Mouse (Mus musculus) limb, embryonic 11.5 days (tissue): Measurements from ENCODE around the gene Gm5142. TPM values are rescaled to one million over a fixed set of nuclear protein-coding genes. Genes with fewer than 3 reads are reported as not detected.

Source experiments
- ATAC-seq: fragments of 200-750 bp; cut with Nextera tagmentation; 2 replicates; pipeline ENCODE4 v1.8.0; 2017; ENCODE audit warnings: low read depth; ENCODE audit not compliant: insufficient number of reproducible peaks, low FRiP score, low TSS enrichment
- DNase-seq: peaks from one replicate; pipeline ENCODE4 v3.0.0-alpha.2; 2015; ENCODE audit warnings: low spot score
- H3K27ac ChIP-seq: fragments of 300-500 bp; sonication (generic); replicated peaks from 2 replicates; pipeline ENCODE4 v1.5.1; 2014; ENCODE audit warnings: low read depth, mild to moderate bottlenecking, low read length
- H3K27me3 ChIP-seq: fragments of 300-500 bp; sonication (generic); 2 replicates; pipeline ENCODE4 v1.6.1; 2014; ENCODE audit warnings: mild to moderate bottlenecking, low read length, mixed read lengths; ENCODE audit not compliant: control insufficient read depth, insufficient read depth
- H3K36me3 ChIP-seq: fragments of 300-500 bp; sonication (generic); 2 replicates; pipeline ENCODE4 v1.6.1; 2014; ENCODE audit warnings: mild to moderate bottlenecking, low read length, moderate library complexity, mixed read lengths; ENCODE audit not compliant: control insufficient read depth, insufficient read depth
- H3K4me1 ChIP-seq: fragments of 300-500 bp; sonication (generic); 2 replicates; pipeline ENCODE4 v1.6.1; 2014; ENCODE audit warnings: low read length, mixed read lengths; ENCODE audit not compliant: control insufficient read depth, insufficient read depth
- H3K4me2 ChIP-seq: fragments of 300-500 bp; sonication (generic); 2 replicates; pipeline ENCODE4 v1.6.1; 2014; ENCODE audit warnings: low read depth, mild to moderate bottlenecking, moderate library complexity; ENCODE audit not compliant: severe bottlenecking
- H3K4me3 ChIP-seq: fragments of 300-500 bp; sonication (generic); 2 replicates; pipeline ENCODE4 v1.5.1; 2014; ENCODE audit warnings: low read depth, low read length
- H3K9ac ChIP-seq: fragments of 300-500 bp; sonication (generic); 2 replicates; pipeline ENCODE4 v1.6.1; 2014; ENCODE audit warnings: mild to moderate bottlenecking, low read length
- H3K9me3 ChIP-seq: fragments of 300-500 bp; sonication (generic); 2 replicates; pipeline ENCODE4 v1.6.1; 2016; ENCODE audit warnings: low read length; ENCODE audit not compliant: control insufficient read depth
- WGBS: fragments of 180-500 bp; shearing (Covaris S2); extraction: QIAGEN DNeasy Blood & Tissue Kit; methylation state at CpG from one replicate; pipeline ENCODE4 v1.1.7; 2014; 5-methylcytosine and 5-hydroxymethylcytosine counted together
- polyA plus RNA-seq: library from polyadenylated mRNA; unstranded; fragments of >200 nt; fragmentation: Nextera tagmentation; extraction: Ambion mirVana; gene quantifications from 2 replicates; pipeline ENCODE4 v1.2.1, GENCODE M21; 2014

Gm5142 gene
- polyA plus RNA-seq, 1 experiment from 2014 or later: not detected

DNA sequence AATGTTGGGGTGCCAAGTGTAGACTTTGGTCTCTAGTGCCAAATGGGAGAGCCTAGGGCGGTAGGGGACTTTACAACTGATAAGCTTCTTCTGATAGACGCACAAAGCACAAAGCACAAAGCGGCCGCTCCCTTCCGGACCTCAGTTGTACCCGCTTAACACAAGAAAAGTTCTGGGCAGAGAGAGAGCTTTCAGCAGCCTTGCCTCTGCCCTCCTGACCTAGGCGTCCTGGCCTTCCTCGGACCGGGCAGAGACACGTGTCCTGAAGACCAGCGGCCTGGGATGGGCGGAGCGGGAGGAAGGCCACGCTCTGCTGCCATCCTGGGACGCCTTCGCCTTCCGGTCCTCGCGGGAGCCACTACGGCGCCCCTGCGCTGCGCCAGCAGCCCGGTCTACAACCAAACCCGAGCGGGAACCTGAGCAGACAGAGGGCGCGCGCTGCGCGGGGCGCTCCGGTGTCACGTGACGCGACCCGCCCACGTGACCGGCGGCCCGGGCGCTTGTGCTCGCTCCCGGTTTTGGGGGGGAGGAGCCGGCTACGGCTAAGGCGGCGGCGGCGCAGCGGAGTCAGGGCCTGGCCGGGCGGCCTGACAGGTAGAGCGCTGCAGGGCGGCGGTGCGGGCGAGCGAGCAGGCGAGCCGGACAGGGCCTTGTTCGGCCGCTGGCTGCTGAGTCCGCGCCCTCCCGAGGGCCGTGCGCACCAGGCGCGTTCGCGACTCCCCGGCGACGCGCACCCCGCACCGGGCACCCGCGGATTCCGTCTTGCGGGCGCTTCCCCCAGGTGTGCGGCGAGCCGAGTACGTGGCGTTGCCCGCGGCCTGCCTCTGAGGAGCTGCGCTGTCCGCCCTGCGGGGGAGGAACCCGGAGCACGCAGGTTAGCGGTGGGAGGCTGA lies 22.4 kb upstream of the Gm5142 start, which contains the start of gene Rcbtb1:
TSS of gene Rcbtb1 (plus strand) at position 499 of the 893 bp plus-strand sequence.
- under 1% methylated on average over 89 of the region's 96 CpGs for WGBS
- Histone ChIP-seq H3K4me2 (peak within 1 kb of the TSS; percentile 72), H3K27ac (peak within 1 kb of the TSS; percentile 97), H3K27me3 (no peaks in the 10 kb centered on the region), H3K4me1 (peaks cover 13% of the 10 kb centered on the region; the same call in 1 of the 2 replicates), H3K4me3 (peak within 1 kb of the TSS; percentile 87), H3K9ac (peak within 1 kb of the TSS; percentile 98), H3K36me3 (no peaks in the 10 kb centered on the region), H3K9me3 (no peaks in the 10 kb centered on the region)
- ATAC-seq (peak; percentile 96), DNase-seq (peak; percentile 96)

DNA sequence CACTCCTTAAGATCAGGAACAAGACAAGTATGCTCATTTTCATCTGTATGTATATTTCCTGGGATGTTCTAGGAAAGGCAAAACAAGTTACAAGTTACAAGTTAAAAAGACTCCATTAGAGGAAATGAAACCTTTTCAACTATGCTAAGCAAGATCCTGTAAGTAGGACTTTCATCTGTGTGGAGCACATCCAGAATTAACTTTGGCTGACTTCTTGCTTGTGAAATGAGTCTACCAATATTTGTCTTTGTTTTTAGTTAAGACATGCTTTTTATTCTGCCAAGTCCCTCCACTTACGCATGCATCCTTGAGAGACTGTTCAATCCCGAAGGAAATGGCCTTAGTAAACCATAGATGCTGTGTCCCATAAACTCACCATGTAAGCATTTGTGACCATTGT lies 7.6 kb upstream of the Gm5142 start:
- ATAC-seq: no peak
- WGBS: 87% methylated on average over 2 of the region's 2 CpGs
- no peaks in the 10 kb centered on the region for H3K36me3 ChIP-seq

DNA sequence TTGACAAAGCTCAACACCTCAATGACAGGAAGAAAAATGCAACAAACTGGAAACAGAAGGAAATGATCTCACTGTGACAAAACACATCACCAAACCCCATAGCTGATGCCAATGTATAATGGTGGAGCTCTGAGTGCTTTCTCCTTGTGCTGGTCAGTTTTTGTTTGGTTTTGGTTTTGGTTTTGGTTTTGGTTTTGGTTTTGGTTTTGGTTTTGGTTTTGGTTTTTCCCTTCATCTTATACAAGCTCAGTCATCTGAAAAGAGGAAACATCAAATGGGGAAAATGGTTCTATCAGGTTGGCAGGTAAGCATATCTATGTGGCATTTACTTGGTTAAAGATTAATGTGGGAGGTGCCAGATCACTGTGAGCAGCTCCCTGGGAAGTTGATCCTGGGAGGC lies 7.0 kb upstream of the Gm5142 start:
- Histone ChIP-seq H3K9me3 (no peaks in the 10 kb centered on the region), H3K9ac (no peak overlapping the region), H3K27ac (no peak overlapping the region), H3K4me2 (no peak overlapping the region), H3K27me3 (no peaks in the 10 kb centered on the region), H3K4me1 (no peaks in the 10 kb centered on the region), H3K4me3 (no peak overlapping the region), H3K36me3 (no peaks in the 10 kb centered on the region)
- ATAC-seq (no peak), DNase-seq (no peak)

More for the DNA sequence above, 7.6 kb upstream of the Gm5142 start:
- no peak overlapping the region for H3K4me2 ChIP-seq
- H3K4me1 ChIP-seq: no peaks in the 10 kb centered on the region
- no peak for DNase-seq
- H3K9ac ChIP-seq: no peak overlapping the region
- no peak overlapping the region for H3K4me3 ChIP-seq
- H3K27me3 ChIP-seq: no peaks in the 10 kb centered on the region
- no peaks in the 10 kb centered on the region for H3K9me3 ChIP-seq
- no peak overlapping the region for H3K27ac ChIP-seq

DNA sequence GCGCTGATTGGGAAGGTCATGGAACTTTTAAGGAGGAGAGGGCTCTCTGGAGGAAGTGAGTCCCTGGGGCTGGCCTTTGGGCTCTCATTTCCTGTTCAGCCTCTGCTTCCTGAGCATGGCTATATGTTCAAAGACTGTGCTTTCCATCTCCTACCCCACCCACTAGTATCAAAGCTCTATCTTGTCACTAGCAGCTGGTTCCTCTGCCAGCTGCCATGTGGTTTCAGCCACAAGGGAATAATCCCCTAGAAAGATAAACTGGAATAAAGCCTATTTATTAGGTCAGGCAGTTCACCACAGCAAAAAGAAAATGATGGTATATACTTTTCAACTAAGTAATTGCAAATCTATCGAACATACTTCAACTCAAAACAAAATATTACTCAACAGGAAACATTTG lies 4.2 kb upstream of the Gm5142 start:
- Histone ChIP-seq H3K4me3 (no peak overlapping the region), H3K4me1 (no peaks in the 10 kb centered on the region), H3K4me2 (no peak overlapping the region), H3K27ac (no peak overlapping the region), H3K9ac (no peak overlapping the region), H3K36me3 (no peaks in the 10 kb centered on the region), H3K27me3 (no peaks in the 10 kb centered on the region), H3K9me3 (no peaks in the 10 kb centered on the region)
- DNase-seq (no peak), ATAC-seq (no peak)
- 76% methylated on average over 2 of the region's 2 CpGs for WGBS

DNA sequence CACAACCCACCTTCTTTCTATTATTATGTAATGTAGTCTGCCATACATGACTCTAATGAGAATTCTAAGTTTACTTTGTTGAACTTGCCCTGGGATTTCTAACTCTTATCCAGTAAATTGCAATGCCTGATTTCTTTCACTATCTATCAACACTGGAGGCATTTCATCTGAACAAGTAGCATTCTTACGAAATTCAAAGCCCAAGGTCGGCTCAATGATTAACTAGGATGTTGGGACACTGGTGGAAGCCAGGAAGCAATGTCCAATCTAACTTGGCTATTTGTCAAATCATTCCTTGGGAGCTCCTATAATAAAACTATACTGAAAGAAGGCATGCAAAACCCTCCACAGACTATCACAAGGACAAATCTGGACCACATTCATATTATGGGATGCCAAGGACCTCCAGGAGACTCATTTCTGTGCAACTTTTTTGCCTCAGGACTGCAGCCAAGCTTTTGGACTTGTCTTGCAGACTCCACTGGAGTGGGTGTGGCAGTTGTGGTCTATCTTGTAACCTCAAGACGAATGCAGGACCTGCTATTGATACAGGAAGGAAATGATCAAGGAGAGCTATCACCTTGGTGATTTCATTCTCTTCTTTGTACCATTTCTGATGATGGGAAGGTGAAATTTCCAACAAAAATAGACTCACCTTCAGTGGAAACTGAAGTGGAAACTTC lies 21.4 kb downstream of the Gm5142 start:
- H3K9ac ChIP-seq: no peak overlapping the region
- H3K9me3 ChIP-seq: no peaks in the 10 kb centered on the region
- H3K27me3 ChIP-seq: no peaks in the 10 kb centered on the region
- no peak overlapping the region for H3K27ac ChIP-seq
- H3K4me1 ChIP-seq: no peaks in the 10 kb centered on the region
- ATAC-seq (no peak), DNase-seq (no peak)
- no peaks in the 10 kb centered on the region for H3K36me3 ChIP-seq
- H3K4me2 ChIP-seq: no peak overlapping the region
- no peak overlapping the region for H3K4me3 ChIP-seq
- 82% methylated on average over 3 of the region's 3 CpGs for WGBS

DNA sequence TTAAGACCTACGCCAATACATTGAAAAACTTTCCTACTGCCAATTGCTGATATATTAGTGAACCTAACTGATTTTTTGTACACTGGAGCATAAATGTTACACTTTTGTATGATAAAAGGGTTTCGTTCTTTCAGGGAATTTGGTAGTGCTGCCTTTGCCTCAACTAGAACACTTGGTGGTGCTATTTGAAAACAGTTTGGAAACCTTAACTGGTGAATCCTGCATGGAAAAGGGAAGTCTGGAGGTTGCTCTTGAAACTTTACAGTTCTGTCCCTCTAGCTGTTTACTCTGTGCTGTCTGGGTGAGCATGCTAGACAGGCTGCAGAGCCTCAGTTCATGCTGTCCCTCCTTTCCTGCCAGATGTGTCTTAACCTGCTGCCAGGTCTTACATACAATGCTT lies 23.0 kb downstream of the Gm5142 start:
- no peak for ATAC-seq
- H3K9me3 ChIP-seq: no peaks in the 10 kb centered on the region
- H3K9ac ChIP-seq: no peak overlapping the region
- 74% methylated on average over 2 of the region's 2 CpGs for WGBS
- no peaks in the 10 kb centered on the region for H3K27me3 ChIP-seq
- H3K4me3 ChIP-seq: no peak overlapping the region
- DNase-seq: no peak
- no peak overlapping the region for H3K27ac ChIP-seq
- no peak overlapping the region for H3K4me2 ChIP-seq
- no peaks in the 10 kb centered on the region for H3K36me3 ChIP-seq
- H3K4me1 ChIP-seq: no peaks in the 10 kb centered on the region

DNA sequence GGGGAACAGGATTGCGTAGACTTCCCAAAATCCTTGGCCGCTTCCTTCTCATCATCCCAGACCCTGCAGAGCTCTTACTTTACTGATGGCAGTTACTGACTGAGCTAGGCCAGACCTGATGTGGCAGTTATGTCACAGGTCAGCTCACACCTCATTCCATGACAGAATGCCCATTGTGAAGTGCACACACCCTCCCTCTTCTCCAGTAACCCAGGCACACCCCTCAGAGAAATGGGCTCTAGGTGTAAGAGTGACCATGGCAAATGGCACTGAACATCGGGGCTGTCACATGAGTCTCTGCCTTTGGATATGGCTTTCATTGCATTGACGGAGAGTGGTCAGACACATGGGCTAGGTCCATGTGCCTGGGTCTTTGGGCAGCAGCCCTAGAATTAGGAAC lies 35.8 kb downstream of the Gm5142 start, which contains the start of gene 1700129C05Rik:
TSS of gene 1700129C05Rik (minus strand) at position 101 of the 400 bp plus-strand sequence.
- H3K27me3 ChIP-seq: no peaks in the 10 kb centered on the region
- ATAC-seq (no peak), DNase-seq (no peak)
- H3K4me2 ChIP-seq: no peak within 1 kb of the TSS
- no peaks in the 10 kb centered on the region for H3K36me3 ChIP-seq
- no peaks in the 10 kb centered on the region for H3K4me1 ChIP-seq
- no peak within 1 kb of the TSS for H3K27ac ChIP-seq
- H3K4me3 ChIP-seq: no peak within 1 kb of the TSS
- no peaks in the 10 kb centered on the region for H3K9me3 ChIP-seq
- no peak within 1 kb of the TSS for H3K9ac ChIP-seq
- WGBS: 89% methylated on average over 4 of the region's 4 CpGs

DNA sequence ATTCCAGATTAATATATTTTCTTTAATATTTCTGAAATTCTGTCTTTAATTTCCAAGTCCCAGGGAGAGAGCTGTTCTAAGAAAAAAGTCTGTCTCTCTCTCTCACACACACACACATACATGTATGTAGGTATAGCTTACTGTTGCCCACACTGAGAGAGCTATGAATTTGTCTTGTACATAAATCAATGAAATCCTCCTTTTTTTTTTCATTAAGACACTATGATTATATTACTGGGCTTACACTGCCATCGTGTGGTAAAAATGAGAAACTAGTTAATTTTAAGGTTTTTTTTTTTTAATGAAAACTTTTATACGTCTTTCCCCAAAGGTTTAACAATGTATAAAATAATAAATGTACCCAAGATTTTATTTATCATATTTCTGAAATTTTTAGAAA lies 64.3 kb downstream of the Gm5142 start:
- no peaks in the 10 kb centered on the region for H3K4me1 ChIP-seq
- ATAC-seq: no peak
- no peak overlapping the region for H3K4me2 ChIP-seq
- no peaks in the 10 kb centered on the region for H3K27me3 ChIP-seq
- no peak overlapping the region for H3K27ac ChIP-seq
- H3K9ac ChIP-seq: no peak overlapping the region
- H3K4me3 ChIP-seq: no peak overlapping the region
- no peaks in the 10 kb centered on the region for H3K36me3 ChIP-seq
- 15% methylated on average over 2 of the region's 2 CpGs for WGBS
- no peak for DNase-seq
- H3K9me3 ChIP-seq: no peaks in the 10 kb centered on the region
